Mouse (Mus musculus) lung, postnatal 0 days (tissue): ENCODE data around the gene Otud7a.

Source experiments
- CTCF ChIP-seq: IDR thresholded peaks from 2 replicates; pipeline ENCODE4 v1.5.1; 2016; ENCODE audit warnings: antibody characterized with exemption, mild to moderate bottlenecking
- EP300 ChIP-seq: IDR thresholded peaks from 2 replicates; pipeline ENCODE4 v1.6.1; 2016; ENCODE audit warnings: antibody characterized with exemption, mild to moderate bottlenecking, control low read depth

- TF ChIP-seq CTCF (no peak), EP300 (no peak)
Measured at GRCm38 (mm10) chr7:63758240-63758826, 313.8 kb downstream of the Otud7a start.
